Mouse (Mus musculus) embryo, embryonic 11 days (tissue): ENCODE measurements around the gene Unc5c.

Experiments
- DNase-seq: peaks from one replicate; pipeline ENCODE4 v3.0.0-alpha.2; 2015

The Unc5c gene

GRCm38 (mm10) chr3:141511253-141512038 lies 46.4 kb downstream of the Unc5c start:
- DNase-seq, result no peak

- peak; percentile 55 for DNase-seq
These were observed 63.7 kb downstream of the Unc5c start for GRCm38 (mm10) chr3:141528751-141529150.

- DNase-seq, result no peak
These were observed 64.6 kb downstream of the Unc5c start for GRCm38 (mm10) chr3:141529599-141529998.

- DNase-seq, result no peak
These were observed 68.8 kb downstream of the Unc5c start for GRCm38 (mm10) chr3:141533861-141534260.

GRCm38 (mm10) chr3:141536857-141537256 lies 71.8 kb downstream of the Unc5c start:
- DNase-seq, result no peak

- no peak for DNase-seq
These were observed 73.1 kb downstream of the Unc5c start for GRCm38 (mm10) chr3:141538120-141538519.

- DNase-seq, result no peak
These were observed 75.7 kb downstream of the Unc5c start for GRCm38 (mm10) chr3:141540749-141541148.

- DNase-seq, result peak; percentile 52
These were observed 82.4 kb downstream of the Unc5c start for GRCm38 (mm10) chr3:141547341-141547814.

GRCm38 (mm10) chr3:141549661-141550060 lies 84.6 kb downstream of the Unc5c start:
- DNase-seq, result peak; percentile 52

GRCm38 (mm10) chr3:141552960-141553359 lies 87.9 kb downstream of the Unc5c start:
- DNase-seq, result no peak

GRCm38 (mm10) chr3:141557072-141557471 lies 92.1 kb downstream of the Unc5c start:
- no peak for DNase-seq

GRCm38 (mm10) chr3:141575076-141575688 lies 110.2 kb downstream of the Unc5c start:
- DNase-seq, result no peak

- no peak for DNase-seq
These were observed 112.4 kb downstream of the Unc5c start for GRCm38 (mm10) chr3:141577382-141577781.

GRCm38 (mm10) chr3:141581190-141581891 lies 116.3 kb downstream of the Unc5c start:
- peak; percentile 64 for DNase-seq

GRCm38 (mm10) chr3:141581892-141582214 lies 116.8 kb downstream of the Unc5c start:
- no peak for DNase-seq

- DNase-seq, result no peak
These were observed 118.2 kb downstream of the Unc5c start for GRCm38 (mm10) chr3:141583180-141583579.

GRCm38 (mm10) chr3:141589392-141590012 lies 124.5 kb downstream of the Unc5c start:
- no peak for DNase-seq

GRCm38 (mm10) chr3:141593249-141593648 lies 128.2 kb downstream of the Unc5c start:
- no peak for DNase-seq

GRCm38 (mm10) chr3:141594120-141594519 lies 129.1 kb downstream of the Unc5c start:
- DNase-seq, result no peak

- no peak for DNase-seq
These were observed 130.1 kb downstream of the Unc5c start for GRCm38 (mm10) chr3:141595073-141595472.

- DNase-seq, result no peak
These were observed 131.4 kb downstream of the Unc5c start for GRCm38 (mm10) chr3:141596461-141596860.

GRCm38 (mm10) chr3:141596881-141597280 lies 131.9 kb downstream of the Unc5c start:
- no peak for DNase-seq

GRCm38 (mm10) chr3:141597974-141598373 lies 133.0 kb downstream of the Unc5c start:
- no peak for DNase-seq
